Mouse (Mus musculus): ENCODE data around the gene Ppp6c. TPM values are rescaled to one million over a fixed set of nuclear protein-coding genes. Genes with fewer than 3 reads are reported as not detected.

Gene Ppp6c
- total RNA-seq, 2 experiments from 2014 or later: 58.5 to 61.7 TPM

GRCm38 (mm10) chr2:39146469-39146868 lies 79.8 kb downstream of the Ppp6c start:
- no peak for DNase-seq (ENCODE audit: low spot score)

Other genes with a start within 250 kb of the Ppp6c start
- under 1 TPM; 0.09 to 0.14 TPM for gene Wdr38, start 229.0 kb downstream of the Ppp6c start, total RNA-seq (2021)
- gene Arpc5l, start 221.1 kb downstream of the Ppp6c start, total RNA-seq (2021): 100 to 1,000 TPM; 112 to 141 TPM
- gene Rpl35, start 220.8 kb downstream of the Ppp6c start, total RNA-seq (2021): 100 to 1,000 TPM; 291 to 301 TPM
- 10 to 100 TPM in 1 of 2 experiments, 1 to 10 TPM in 1; 9.1 to 13.7 TPM for gene Golga1, start 160.9 kb downstream of the Ppp6c start, total RNA-seq (2021)
- gene Scai, start 35.7 kb downstream of the Ppp6c start, total RNA-seq (2021): 1 to 10 TPM; 1.9 to 2.4 TPM

All from gastrocnemius, adult 18-20 months (tissue).